Mouse (Mus musculus) C2C12 (cell line): ENCODE measurements around the gene Zfp746.

Experiments used
- CTCF ChIP-seq: IDR thresholded peaks from one replicate; pipeline ENCODE4 v1.5.1; 2011; ENCODE audit not compliant: control insufficient read depth, insufficient read depth, insufficient read length
- FOSL1 ChIP-seq: IDR thresholded peaks from one replicate; pipeline ENCODE4 v1.8.0; 2011; ENCODE audit warnings: mild to moderate bottlenecking, low read length; ENCODE audit not compliant: poor library complexity, insufficient read depth, severe bottlenecking
- MYOG ChIP-seq: IDR thresholded peaks from one replicate; pipeline ENCODE4 v1.6.1; 2011; ENCODE audit not compliant: control insufficient read depth, insufficient read length; ENCODE audit errors: extremely low read depth
- USF1 ChIP-seq: IDR thresholded peaks from one replicate; pipeline ENCODE4 v1.6.1; 2011; ENCODE audit warnings: low read depth, mild to moderate bottlenecking, control low read depth, moderate library complexity

GRCm38 (mm10) chr6:48081021-48081420 is 5.4 kb downstream of the Zfp746 start:
- TF ChIP-seq CTCF (no peak), FOSL1 (no peak), USF1 (no peak), MYOG (no peak)
